Mouse (Mus musculus) liver, embryonic 14.5 days (tissue): ENCODE measurements around the gene Kcnq1.

ENCODE experiments used
- CTCF ChIP-seq: IDR thresholded peaks from 2 replicates; pipeline ENCODE4 v1.5.1; 2016; ENCODE audit warnings: antibody characterized with exemption, low read depth, control low read depth
- EP300 ChIP-seq: IDR thresholded peaks from 2 replicates; pipeline ENCODE4 v1.6.1; 2016; ENCODE audit warnings: antibody characterized with exemption, low read depth

GRCm38 (mm10) chr7:143155257-143155656 lies 49.1 kb downstream of the Kcnq1 start:
- TF ChIP-seq CTCF (no peak), EP300 (no peak)
